Mouse (Mus musculus) embryonic facial prominence, embryonic 14.5 days (tissue): ENCODE data around the gene Kdm5d. TPM values are rescaled to one million over a fixed set of nuclear protein-coding genes. Genes with fewer than 3 reads are reported as not detected.
A peak's percentile ranks its signal among the peaks of the same experiment; 100 is the strongest.

Experiments used
- ATAC-seq: fragments of 200-750 bp; cut with Nextera tagmentation; 2 replicates; pipeline ENCODE4 v1.8.0; 2017; ENCODE audit warnings: low read depth, moderate number of reproducible peaks, moderate TSS enrichment
- DNase-seq: peaks from one replicate; pipeline ENCODE4 v3.0.0-alpha.2; 2015; ENCODE audit warnings: low spot score
- H3K27ac ChIP-seq: fragments of 300-500 bp; sonication (generic); replicated peaks from 2 replicates; pipeline ENCODE4 v1.5.1; 2014; ENCODE audit warnings: low read depth, mild to moderate bottlenecking, low read length, moderate library complexity
- H3K27me3 ChIP-seq: fragments of 300-500 bp; sonication (generic); replicated peaks from 2 replicates; pipeline ENCODE4 v1.6.1; 2014; ENCODE audit warnings: low read length; ENCODE audit not compliant: control insufficient read depth, insufficient read depth
- H3K36me3 ChIP-seq: fragments of 300-500 bp; sonication (generic); 2 replicates; pipeline ENCODE4 v1.6.1; 2014; ENCODE audit warnings: low read length, mixed read lengths; ENCODE audit not compliant: control insufficient read depth, insufficient read depth
- H3K4me1 ChIP-seq: fragments of 300-500 bp; sonication (generic); 2 replicates; pipeline ENCODE4 v1.6.1; 2014; ENCODE audit warnings: antibody characterized with exemption, low read length; ENCODE audit not compliant: control insufficient read depth, insufficient read depth
- H3K4me2 ChIP-seq: fragments of 300-500 bp; sonication (generic); 2 replicates; pipeline ENCODE4 v1.6.1; 2014; ENCODE audit warnings: low read depth, mild to moderate bottlenecking, low read length, moderate library complexity, mixed read lengths
- H3K4me3 ChIP-seq: fragments of 300-500 bp; sonication (generic); 2 replicates; pipeline ENCODE4 v1.5.1; 2014; ENCODE audit warnings: low read depth, mild to moderate bottlenecking, low read length
- H3K9ac ChIP-seq: fragments of 300-500 bp; sonication (generic); 2 replicates; pipeline ENCODE4 v1.6.1; 2014; ENCODE audit warnings: low read depth, mild to moderate bottlenecking, low read length, moderate library complexity, mixed read lengths
- H3K9me3 ChIP-seq: fragments of 300-500 bp; sonication (generic); 2 replicates; pipeline ENCODE4 v1.6.1; 2016; ENCODE audit warnings: low read length; ENCODE audit not compliant: control insufficient read depth
- WGBS: fragments of 180-500 bp; shearing (Covaris S2); extraction: QIAGEN DNeasy Blood & Tissue Kit; methylation state at CpG from one replicate; pipeline ENCODE4 v1.1.7; 2014; 5-methylcytosine and 5-hydroxymethylcytosine counted together
- microRNA-seq: library from miRNA; unstranded; fragments of <30 nt; microRNA quantifications from one replicate; pipeline ENCODE4, GENCODE M21; 2016; ENCODE audit warnings: borderline number of aligned reads
- polyA plus RNA-seq: library from polyadenylated mRNA; unstranded; fragments of >200 nt; fragmentation: Nextera tagmentation; extraction: Ambion mirVana; gene quantifications from 2 replicates; pipeline ENCODE4 v1.2.1, GENCODE M21; 2014

The Kdm5d gene
- 18.6 and 21.2 TPM in 2 replicates for polyA plus RNA-seq

DNA sequence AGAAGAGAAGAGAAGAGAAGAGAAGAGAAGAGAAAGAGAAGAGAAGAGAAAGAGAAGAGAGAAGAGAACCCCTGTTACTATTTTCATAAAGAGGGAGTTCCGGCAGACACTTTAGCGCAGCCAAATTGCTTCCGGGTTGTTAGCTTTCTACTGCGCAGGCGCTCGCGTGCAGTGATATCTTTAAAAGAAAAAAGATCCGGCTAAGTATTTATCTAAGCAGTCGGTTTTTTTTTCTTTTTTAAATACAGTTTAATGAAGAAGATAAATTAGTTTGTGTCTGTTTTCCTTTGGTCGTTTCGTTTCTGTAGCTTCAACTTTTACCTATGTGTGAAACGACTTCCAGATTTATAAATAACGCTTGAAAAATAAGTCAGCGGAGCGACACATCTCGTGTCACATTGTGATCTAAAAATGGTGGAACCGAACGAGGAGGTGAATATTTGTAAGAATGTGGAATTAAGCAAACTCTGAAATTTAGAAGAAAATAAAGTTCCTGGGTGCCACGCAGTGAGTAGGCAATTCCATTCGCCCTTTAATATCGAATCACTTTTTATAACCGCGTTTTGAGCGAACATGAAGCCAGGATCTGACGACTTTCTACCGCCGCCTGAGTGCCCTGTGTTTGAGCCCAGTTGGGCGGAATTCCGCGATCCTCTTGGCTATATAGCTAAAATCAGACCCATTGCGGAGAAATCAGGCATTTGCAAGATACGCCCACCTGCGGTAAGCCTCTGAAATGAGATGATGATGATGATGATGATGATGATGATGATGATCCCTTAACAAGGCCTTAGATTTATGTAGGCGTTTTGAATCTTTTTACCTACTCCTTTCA, at the start of gene Kdm5d:
Kdm5d (plus strand) TSS at position 396 of the 835 bp plus-strand sequence.
- ATAC-seq (no peak), DNase-seq (peak; percentile 72)
- Histone ChIP-seq H3K27ac (no peak within 1 kb of the TSS), H3K4me2 (peak within 1 kb of the TSS; percentile 28), H3K4me1 (no peaks in the 10 kb centered on the region), H3K9me3 (no peaks in the 10 kb centered on the region), H3K36me3 (no peaks in the 10 kb centered on the region), H3K4me3 (peak within 1 kb of the TSS; percentile 41), H3K9ac (peak within 1 kb of the TSS; percentile 57), H3K27me3 (no peaks in the 10 kb centered on the region)
- WGBS = 2% methylated on average over 26 of the region's 34 CpGs

DNA sequence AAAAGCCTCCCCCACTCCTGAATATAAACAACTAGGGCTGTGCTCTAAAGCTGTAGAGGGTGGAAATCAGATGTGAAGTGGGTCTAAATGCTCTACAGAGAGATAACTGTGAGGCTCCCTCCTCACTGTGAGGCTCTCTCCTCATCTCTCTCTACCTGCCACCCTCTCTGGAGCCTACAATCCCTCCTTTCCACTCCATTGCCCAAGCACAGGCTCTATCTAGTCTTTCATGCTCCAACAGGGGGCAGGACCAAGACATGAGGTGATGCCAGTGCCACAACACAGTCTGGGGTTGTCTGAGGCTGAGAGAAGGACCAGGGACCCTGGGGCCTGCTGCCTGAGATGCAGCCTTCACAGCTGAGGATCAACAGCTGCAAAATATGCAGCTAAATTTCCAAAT, 25.2 kb upstream of the Kdm5d start:
- Histone ChIP-seq H3K9me3 (no peaks in the 10 kb centered on the region), H3K4me3 (no peak overlapping the region), H3K9ac (no peak overlapping the region), H3K27ac (no peak overlapping the region), H3K4me1 (no peaks in the 10 kb centered on the region), H3K4me2 (no peak overlapping the region), H3K27me3 (no peaks in the 10 kb centered on the region), H3K36me3 (no peaks in the 10 kb centered on the region)
- DNase-seq (no peak), ATAC-seq (no peak)

DNA sequence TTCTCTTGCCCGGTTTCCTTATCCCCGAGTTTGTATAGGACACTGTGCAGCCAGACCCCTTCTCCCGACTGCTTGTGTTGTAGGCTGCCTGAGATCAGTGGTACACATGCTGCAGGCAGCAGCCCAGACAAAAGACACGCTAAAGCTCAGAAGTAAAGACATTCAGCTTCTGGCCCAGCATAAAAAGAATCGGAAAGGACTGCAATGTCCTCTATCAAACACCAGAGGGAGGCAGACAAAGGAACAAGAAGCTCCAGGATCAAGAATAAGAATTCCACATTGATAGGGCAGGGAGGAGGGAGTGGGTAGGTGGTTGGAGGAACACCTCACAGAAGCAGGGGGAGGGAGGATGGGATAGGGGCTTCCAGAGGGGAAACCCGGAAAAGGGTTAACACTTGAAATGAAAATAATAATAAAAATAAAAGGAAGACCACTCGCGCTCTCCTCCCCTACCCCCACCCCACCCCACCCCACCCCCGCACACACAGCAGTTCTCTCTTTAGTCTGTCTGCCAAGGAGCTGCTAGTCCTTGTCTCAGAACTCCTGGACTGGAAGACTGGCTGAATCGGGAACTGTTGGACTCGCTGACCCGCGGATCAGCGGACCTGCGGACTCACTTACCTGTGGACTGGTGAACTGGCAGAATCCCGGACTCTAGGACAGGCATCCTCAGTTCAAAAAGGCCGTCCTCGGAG, 24.6 kb upstream of the Kdm5d start:
- Histone ChIP-seq H3K4me2 (peak overlapping the region; percentile 24; the same call in 1 of the 2 replicates), H3K4me3 (no peak overlapping the region), H3K4me1 (no peaks in the 10 kb centered on the region), H3K27me3 (no peaks in the 10 kb centered on the region), H3K27ac (no peak overlapping the region), H3K9ac (no peak overlapping the region), H3K36me3 (no peaks in the 10 kb centered on the region), H3K9me3 (no peaks in the 10 kb centered on the region)
- ATAC-seq (no peak), DNase-seq (peak; percentile 5)
- 35% methylated on average over 6 of the region's 18 CpGs for WGBS

Small RNA genes lying within 50 kb of the gene (microRNA-seq; reads per million reads assigned to microRNA genes)
- not detected for gene Gm47281

Other genes with a start within 250 kb of the Kdm5d start
- not detected in 2 replicates for gene Zfy1, start 100.4 kb upstream of the Kdm5d start, polyA plus RNA-seq
- gene Uba1y, start 79.1 kb upstream of the Kdm5d start, polyA plus RNA-seq = not detected in 2 replicates
- gene Eif2s3y, start 112.8 kb downstream of the Kdm5d start, polyA plus RNA-seq = 51.6 and 63.3 TPM in 2 replicates